Mouse (Mus musculus): Measurements from ENCODE around the gene Chd9.

Chd9 gene

GRCm38 (mm10) chr8:90979295-90979694 is 151.1 kb downstream of the Chd9 start:
- no peak for DNase-seq

GRCm38 (mm10) chr8:90982087-90982486 is 153.9 kb downstream of the Chd9 start:
- no peak for DNase-seq

GRCm38 (mm10) chr8:91019726-91020125 is 191.6 kb downstream of the Chd9 start:
- peak; percentile 86 for DNase-seq

- DNase-seq: peak; percentile 37
These were observed 206.3 kb downstream of the Chd9 start for GRCm38 (mm10) chr8:91034417-91034816.

DNA sequence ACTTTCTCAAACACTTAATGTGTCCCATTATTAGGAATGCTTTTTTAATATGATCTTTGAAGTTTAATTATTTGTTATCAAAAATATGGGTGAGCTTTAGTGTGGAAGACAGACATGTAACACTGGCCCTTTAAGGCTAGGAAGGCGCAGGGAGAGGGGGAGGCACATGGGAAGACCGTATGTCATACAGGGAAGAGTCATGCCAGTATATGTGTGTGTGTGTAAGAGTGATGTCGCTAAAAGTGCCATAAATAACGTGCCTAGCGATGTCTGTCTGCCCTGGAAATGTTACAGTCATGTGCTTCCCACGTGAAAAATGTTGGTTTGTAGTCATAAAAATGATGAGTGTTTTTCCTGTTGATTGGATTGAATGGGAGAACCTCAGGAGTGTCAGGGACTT is 208.8 kb downstream of the Chd9 start:
- DNase-seq: no peak

DNA sequence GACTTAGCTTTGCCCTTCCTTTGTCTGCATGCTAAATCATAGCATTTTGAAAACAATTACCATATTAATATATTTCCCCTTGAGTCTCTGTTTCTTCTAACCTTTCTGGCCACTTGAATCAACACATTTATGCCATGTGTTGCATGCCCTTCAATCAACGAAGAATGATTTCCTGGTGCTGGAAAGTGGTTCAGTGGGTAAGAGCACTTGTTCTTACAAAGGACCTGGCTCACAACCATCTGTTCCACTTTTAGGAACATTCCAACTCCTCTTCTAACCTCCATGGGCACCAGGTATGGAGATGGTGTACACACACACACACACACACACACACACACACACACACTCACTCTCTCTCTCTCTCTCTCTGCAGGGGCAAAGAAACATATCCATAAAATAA is 210.5 kb downstream of the Chd9 start:
- DNase-seq: no peak

GRCm38 (mm10) chr8:91046370-91046769 is 218.2 kb downstream of the Chd9 start:
- DNase-seq: no peak

GRCm38 (mm10) chr8:91051037-91051436 is 222.9 kb downstream of the Chd9 start:
- peak; percentile 30 for DNase-seq

GRCm38 (mm10) chr8:91054418-91054817 is 226.3 kb downstream of the Chd9 start:
- no peak for DNase-seq

DNA sequence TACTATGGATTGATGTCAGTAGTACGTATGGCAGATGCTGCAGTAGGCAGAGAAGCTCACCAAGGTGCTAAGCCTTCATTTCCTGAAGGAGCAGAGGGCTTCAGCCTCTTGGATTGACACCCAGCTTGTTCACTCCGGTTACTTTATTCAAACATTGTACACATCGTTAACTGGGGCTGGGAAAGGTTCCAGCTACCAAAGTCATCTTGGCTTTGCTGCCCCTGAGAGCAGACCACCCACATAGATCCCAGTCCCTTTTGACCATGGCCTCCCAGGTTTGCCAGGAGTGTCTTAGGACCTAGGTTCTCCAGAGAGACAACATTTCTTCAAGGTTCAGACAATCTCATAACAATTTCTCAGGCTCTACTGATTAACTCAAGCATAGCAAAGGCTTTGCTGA is 228.7 kb downstream of the Chd9 start:
- DNase-seq: no peak

DNA sequence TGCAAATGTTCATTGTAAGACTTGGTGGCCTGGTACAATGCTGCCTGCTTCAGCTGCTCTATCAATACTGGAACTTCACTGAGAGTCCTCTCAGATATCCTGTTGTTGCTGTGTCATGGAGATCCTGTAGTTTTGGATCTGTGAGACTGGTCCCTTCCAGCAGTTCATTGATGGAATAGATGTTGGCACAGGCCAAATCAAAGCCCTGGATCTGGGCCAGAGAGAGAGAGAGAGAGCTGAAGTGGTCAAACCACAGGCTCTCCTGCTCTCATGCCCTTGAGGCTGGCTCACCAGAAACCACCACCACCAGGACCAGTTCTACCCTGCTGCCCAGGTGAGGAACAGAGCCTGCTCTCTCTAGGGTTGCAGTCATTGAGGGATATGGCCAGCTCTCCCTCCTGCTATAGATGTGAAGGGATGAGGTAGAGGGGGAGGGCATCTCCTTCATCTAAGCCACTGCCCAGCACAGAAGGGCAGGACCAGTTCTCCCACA is 231.0 kb downstream of the Chd9 start:
- DNase-seq: no peak

- DNase-seq: no peak
These were observed 231.8 kb downstream of the Chd9 start for GRCm38 (mm10) chr8:91059884-91060510.

- DNase-seq: peak; percentile 72
These were observed 232.7 kb downstream of the Chd9 start for GRCm38 (mm10) chr8:91060555-91061471.

DNA sequence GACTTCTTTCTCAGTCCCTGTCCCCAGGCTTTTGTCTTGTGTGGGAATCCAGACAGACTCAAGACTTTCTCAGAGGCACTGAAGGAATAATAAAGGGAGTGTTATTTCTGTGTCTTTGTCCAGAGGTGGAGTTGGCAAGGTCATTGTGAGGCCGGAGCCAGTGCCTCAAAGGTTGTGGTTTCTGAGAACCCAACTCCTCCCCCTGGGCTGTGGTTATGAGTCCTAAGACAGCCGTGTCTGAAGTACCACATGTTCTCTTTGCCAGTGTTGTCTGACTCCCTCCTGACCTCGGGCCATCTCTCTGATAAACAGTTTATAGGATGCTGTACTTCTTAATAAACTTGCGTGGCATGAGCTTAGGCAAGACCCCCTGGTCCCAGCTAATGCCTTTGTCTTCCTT is 237.0 kb downstream of the Chd9 start:
- no peak for DNase-seq

DNA sequence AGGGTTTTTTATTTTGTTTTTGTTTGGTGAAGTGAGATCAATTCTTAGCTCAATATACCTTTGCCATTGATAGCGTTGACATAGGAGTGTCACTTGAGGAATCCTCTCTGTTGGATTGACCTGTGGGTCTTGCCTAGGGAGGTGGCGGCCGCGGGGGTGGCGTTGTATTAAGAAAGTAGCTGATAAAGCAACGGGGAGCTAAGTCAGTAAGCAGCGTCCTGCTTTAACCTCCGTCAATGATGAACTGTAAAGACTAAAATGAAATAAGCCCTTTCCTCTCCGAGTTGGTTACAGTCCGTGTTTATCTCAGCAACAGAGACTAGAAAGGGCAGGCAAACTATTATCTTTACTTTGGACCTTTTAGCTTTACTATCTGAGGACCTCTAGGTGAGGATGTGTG is 241.3 kb downstream of the Chd9 start:
- DNase-seq: peak; percentile 61

- DNase-seq: peak; percentile 94
These were observed 241.7 kb downstream of the Chd9 start, which contains the start of gene Rbl2 for GRCm38 (mm10) chr8:91069834-91070233. Gene Rbl2 (plus strand): TSS chr8:91070057.

DNA sequence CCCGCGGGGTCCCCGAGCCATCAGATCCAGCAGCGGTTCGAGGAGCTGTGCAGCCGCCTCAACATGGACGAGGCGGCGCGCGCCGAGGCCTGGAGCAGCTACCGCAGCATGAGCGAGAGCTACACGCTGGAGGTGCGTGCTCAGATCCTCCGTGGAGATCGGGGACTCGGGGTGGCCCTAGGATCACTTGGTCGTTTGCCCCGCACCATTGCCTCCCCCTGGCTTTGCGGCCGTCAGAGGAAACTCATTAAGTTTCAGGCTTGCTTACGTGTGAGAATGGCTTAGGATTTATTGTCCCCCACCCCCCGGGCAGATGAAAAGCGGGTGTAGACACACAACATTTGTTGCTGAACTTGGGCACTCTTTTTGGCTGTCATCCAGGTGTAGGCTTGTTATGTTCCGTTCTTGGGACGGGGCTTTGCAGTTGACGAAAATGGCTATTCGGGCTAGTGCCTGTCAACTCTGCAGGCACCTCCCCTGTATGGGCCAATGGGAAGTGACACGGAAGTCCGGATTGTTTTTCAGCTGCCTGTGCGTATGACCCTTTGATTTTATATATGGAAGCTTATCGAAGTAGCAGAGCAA is 242.2 kb downstream of the Chd9 start:
- DNase-seq: peak; percentile 76

DNA sequence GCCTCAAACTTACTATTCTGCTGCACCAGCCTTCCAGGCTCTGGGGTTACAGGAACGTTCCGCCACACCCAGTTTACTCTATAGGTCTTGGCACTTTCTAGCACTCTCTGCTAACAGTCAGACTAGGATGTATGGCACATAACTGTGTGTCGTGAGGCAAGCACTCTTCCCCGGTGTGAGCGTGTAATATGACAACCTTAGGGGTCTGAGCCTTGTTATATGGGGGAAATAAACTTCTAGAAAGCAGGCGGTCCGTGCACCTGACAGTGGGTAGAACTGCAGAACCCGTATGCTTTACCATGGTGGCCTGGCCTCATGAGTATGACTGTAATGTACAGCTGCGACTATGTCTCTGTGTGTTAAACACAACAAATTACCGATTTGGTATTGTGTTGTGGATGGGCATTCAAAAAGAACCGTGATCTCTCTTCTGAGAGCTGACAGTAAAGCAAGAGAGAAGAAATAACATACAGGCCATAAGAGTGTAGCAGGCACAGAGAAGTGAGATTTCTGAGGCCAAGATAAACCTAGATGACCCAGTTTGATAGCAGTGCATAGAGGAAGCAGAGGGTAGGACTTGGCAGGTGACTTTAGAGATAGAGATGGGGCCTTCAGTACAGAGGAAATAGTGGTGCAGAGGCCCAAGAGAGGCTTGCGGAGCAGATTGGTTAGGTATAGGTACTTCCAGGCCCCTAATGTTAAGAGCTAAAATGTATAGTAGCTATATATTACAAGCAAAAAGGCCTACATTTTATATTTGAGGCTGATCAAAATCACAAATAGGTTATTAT is 249.1 kb downstream of the Chd9 start:
- peak; percentile 55 for DNase-seq

DNA sequence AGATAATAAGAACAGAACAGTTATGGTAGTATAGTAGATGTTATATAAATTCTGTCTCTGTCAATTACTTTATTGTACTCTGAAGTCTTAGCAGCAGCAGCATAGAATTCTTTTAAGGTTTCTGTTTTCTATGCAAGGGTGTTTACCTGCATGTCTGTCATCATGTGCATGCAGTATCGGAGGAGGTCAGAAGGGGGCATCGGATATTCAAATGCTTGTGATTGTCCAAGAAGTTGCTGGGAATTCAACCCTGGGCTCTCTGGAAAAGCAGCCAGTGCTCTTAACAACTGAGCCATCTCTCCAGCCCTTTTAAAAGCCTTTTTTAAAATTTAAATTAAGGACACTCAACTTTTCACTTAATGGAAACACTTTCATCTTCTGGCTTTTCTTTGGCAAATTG is 251.5 kb downstream of the Chd9 start:
- DNase-seq: peak; percentile 74

DNA sequence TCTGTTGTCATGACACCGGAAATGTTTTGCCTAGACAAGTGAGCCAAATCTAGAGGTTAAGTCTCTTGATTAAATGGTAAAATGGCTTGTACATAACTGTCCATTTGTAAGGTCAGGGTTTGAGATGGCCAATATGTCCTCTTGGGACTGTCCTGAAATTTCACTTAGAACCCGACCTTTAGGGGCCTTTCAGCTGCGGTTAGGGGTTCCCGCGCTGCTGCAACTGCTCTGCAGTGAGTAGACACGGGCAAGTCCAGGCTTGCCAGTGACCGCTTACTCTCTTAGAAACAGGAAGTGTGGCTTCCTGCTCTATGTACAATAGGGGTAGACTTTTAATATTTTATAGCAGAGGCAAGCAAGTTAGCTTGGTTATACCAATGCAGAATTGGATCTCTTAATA is 253.8 kb downstream of the Chd9 start:
- DNase-seq: no peak

GRCm38 (mm10) chr8:91082428-91082827 is 254.3 kb downstream of the Chd9 start:
- no peak for DNase-seq

DNA sequence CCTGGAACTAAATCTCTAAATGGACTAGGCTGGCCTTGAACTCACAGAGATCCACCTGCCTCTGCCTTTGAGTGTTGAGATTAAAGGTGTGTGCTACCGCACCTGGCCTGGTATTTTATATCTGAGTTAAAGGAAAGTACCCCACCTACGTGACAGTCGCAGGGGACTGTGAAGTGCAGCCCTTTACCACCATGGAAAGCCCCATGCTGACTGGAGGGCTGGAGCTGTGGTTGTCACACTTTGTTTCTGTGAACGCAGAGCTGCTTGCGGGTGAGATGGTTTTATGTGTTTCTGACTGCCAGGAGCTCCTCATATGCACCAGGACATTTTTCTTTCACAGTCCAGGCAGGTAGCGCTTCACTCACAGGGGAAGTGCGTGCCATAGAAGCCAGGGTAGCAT is 260.3 kb downstream of the Chd9 start:
- DNase-seq: no peak

- no peak for DNase-seq
These were observed 261.4 kb downstream of the Chd9 start for GRCm38 (mm10) chr8:91089601-91090000.

All from thymus, postnatal 4 days (tissue).